Mouse (Mus musculus) limb, embryonic 12.5 days (tissue): ENCODE results near the gene Proz. TPM values are rescaled to one million over a fixed set of nuclear protein-coding genes. Genes with fewer than 3 reads are reported as not detected.
"Not testable (repeated sequence)": the region's sequence is repeated elsewhere in the genome, so short reads cannot be mapped to it uniquely, and the experiment has no call there.

Experiments used
- ATAC-seq: fragments of 200-750 bp; cut with Nextera tagmentation; 2 replicates; pipeline ENCODE4 v1.8.0; 2017; ENCODE audit warnings: low read depth, moderate TSS enrichment; ENCODE audit not compliant: insufficient number of reproducible peaks, insufficient read depth, low FRiP score, low TSS enrichment
- H3K27ac ChIP-seq: fragments of 300-500 bp; sonication (generic); 2 replicates; pipeline ENCODE4 v1.5.1; 2016; ENCODE audit warnings: mild to moderate bottlenecking, moderate library complexity
- H3K27me3 ChIP-seq: fragments of 300-500 bp; sonication (generic); 2 replicates; pipeline ENCODE4 v1.6.1; 2016; ENCODE audit warnings: mild to moderate bottlenecking, moderate library complexity
- H3K36me3 ChIP-seq: fragments of 300-500 bp; sonication (generic); 2 replicates; pipeline ENCODE4 v1.6.1; 2016; ENCODE audit warnings: mild to moderate bottlenecking, moderate library complexity
- H3K4me1 ChIP-seq: fragments of 300-500 bp; sonication (generic); replicated peaks from 2 replicates; pipeline ENCODE4 v1.6.1; 2016
- H3K4me2 ChIP-seq: fragments of 300-500 bp; sonication (generic); 2 replicates; pipeline ENCODE4 v1.6.1; 2016; ENCODE audit warnings: mild to moderate bottlenecking, moderate library complexity
- H3K4me3 ChIP-seq: fragments of 300-500 bp; sonication (generic); replicated peaks from 2 replicates; pipeline ENCODE4 v1.5.1; 2016; ENCODE audit warnings: mild to moderate bottlenecking
- H3K9ac ChIP-seq: fragments of 300-500 bp; sonication (generic); replicated peaks from 2 replicates; pipeline ENCODE4 v1.6.1; 2016; ENCODE audit warnings: mild to moderate bottlenecking, moderate library complexity
- H3K9me3 ChIP-seq: fragments of 300-500 bp; sonication (generic); 2 replicates; pipeline ENCODE4 v1.6.1; 2016; ENCODE audit warnings: mild to moderate bottlenecking, moderate library complexity
- WGBS: fragments of 180-500 bp; shearing (Covaris S2); methylation state at CpG from one replicate; pipeline ENCODE4 v1.1.7; 2016; 5-methylcytosine and 5-hydroxymethylcytosine counted together
- polyA plus RNA-seq: library from polyadenylated mRNA; unstranded; fragments of >200 nt; fragmentation: Nextera tagmentation; extraction: Ambion mirVana; gene quantifications from 2 replicates; pipeline ENCODE4 v1.2.1, GENCODE M21; 2016

Gene Proz
- polyA plus RNA-seq, 1 experiment from 2014 or later = 0.10 TPM

DNA sequence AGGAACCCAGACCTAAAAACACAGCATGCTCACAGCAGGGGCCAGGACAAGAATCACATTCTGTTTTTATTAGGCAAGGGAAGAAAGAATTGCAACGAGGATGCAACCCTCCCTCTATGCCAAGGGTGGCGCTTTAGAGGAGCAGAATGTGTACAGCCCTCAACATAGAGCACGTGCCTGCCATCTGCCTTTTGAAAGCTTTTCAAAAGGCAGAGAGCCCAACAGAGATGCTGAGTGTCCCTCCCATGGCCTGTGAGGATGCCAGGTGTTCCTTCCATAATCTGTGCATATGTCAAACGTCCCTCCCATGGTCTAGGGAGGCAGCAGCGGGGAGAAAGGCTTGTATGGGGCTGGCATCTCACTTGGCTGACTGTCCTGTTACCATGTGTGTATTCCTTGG lies 13.1 kb upstream of the Proz start:
- Histone ChIP-seq H3K9ac (no peak overlapping the region), H3K4me1 (no peaks in the 10 kb centered on the region), H3K27me3 (no peaks in the 10 kb centered on the region), H3K27ac (no peak overlapping the region), H3K4me3 (no peak overlapping the region), H3K4me2 (no peak overlapping the region), H3K9me3 (no peaks in the 10 kb centered on the region), H3K36me3 (no peaks in the 10 kb centered on the region)
- WGBS = 60% methylated on average over 5 of the region's 5 CpGs
- ATAC-seq = no peak

DNA sequence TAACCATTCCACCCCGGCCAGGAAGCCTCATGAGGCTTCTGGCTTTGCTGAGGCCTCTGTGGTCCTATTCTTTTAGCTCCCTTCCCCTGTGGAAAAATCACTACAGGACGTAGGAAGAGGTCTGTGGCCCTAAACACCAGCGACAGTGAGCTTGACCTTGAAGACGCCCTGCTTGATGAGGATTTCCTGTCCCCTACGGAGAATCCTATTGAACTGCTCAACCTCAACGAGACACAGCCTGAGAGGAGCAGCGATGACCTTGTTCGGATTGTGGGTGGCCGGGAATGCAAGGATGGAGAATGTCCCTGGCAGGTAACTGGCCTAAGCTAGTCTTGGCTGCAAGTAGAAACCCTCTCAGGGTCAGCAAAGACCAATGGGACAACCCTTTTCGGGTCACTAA lies 10.2 kb upstream of the Proz start:
- Histone ChIP-seq H3K27ac (no peak overlapping the region), H3K27me3 (no peaks in the 10 kb centered on the region), H3K4me3 (no peak overlapping the region), H3K9ac (no peak overlapping the region), H3K4me1 (no peaks in the 10 kb centered on the region), H3K36me3 (no peaks in the 10 kb centered on the region), H3K4me2 (no peak overlapping the region), H3K9me3 (no peaks in the 10 kb centered on the region)
- ATAC-seq = no peak
- WGBS = 84% methylated on average over 10 of the region's 10 CpGs

DNA sequence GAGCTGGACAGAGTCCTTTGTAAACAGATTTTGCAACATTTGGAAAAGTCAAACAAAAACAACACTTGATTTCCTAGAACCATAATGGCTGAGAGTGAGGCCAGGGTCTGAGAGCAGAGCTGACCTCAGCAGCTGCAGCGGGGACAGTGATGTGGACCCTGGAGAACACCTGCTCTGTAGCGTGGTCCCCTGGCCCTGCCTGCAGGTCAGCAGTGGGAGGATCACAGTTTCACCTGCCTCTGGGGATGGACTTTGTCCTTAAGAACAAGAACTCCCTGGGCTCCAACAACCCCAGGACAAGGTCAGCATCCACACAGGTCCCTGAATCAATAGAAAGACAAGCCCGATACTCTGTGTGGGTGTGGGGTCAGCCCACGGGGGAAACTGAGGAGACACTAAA lies 3.4 kb upstream of the Proz start:
- Histone ChIP-seq H3K36me3 (no peaks in the 10 kb centered on the region), H3K9ac (no peak overlapping the region), H3K27me3 (no peaks in the 10 kb centered on the region), H3K4me1 (no peaks in the 10 kb centered on the region), H3K9me3 (no peaks in the 10 kb centered on the region), H3K27ac (no peak overlapping the region), H3K4me3 (no peak overlapping the region), H3K4me2 (no peak overlapping the region)
- no peak for ATAC-seq
- 86% methylated on average over 4 of the region's 4 CpGs for WGBS

DNA sequence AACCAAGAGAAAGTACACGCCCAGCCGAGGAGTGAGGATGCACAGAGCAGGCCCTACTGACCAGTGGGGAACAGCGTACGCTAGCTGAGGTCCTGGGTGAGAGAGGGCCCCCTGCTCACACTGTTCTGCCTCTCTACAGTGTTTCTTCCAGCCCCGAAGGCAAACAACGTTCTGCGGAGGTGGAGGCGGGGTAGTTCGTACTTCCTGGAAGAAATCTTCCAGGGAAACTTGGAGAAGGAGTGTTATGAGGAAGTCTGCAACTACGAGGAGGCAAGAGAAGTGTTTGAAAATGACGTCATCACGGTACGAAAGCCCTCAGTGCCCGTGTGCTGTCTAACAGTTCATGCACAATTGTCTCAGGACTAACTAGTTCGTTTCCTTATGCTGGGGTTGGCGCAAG lies 2.4 kb downstream of the Proz start:
- Histone ChIP-seq H3K4me1 (no peaks in the 10 kb centered on the region), H3K36me3 (no peaks in the 10 kb centered on the region), H3K27ac (no peak overlapping the region), H3K4me3 (no peak overlapping the region), H3K9me3 (no peaks in the 10 kb centered on the region), H3K27me3 (no peaks in the 10 kb centered on the region), H3K4me2 (no peak overlapping the region), H3K9ac (no peak overlapping the region)
- 78% methylated on average over 16 of the region's 16 CpGs for WGBS
- no peak for ATAC-seq

DNA sequence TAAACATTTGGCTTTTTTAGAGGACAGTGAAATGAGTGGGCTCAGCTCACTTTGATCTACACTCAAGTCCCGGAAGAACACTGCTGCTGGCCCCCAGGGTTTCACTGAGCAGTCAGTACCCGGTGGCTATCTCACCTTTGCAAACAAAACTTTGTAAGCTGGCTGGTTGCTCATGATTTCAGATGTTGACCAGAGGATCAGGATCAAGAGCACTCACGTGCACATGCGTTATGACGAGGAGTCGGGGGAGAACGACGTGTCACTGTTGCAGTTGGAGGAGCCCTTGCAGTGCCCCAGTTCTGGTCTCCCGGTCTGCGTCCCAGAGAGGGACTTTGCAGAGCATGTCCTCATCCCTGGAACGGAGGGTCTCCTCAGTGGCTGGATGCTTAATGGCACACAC lies 12.5 kb downstream of the Proz start:
- H3K27ac ChIP-seq = no peak overlapping the region
- H3K36me3 ChIP-seq = peaks cover 57% of the 10 kb centered on the region
- H3K4me1 ChIP-seq = no peaks in the 10 kb centered on the region
- no peak for ATAC-seq
- 89% methylated on average over 11 of the region's 11 CpGs for WGBS
- H3K27me3 ChIP-seq = no peaks in the 10 kb centered on the region
- H3K4me2 ChIP-seq = no peak overlapping the region
- H3K4me3 ChIP-seq = no peak overlapping the region
- no peak overlapping the region for H3K9ac ChIP-seq
- H3K9me3 ChIP-seq = no peaks in the 10 kb centered on the region

DNA sequence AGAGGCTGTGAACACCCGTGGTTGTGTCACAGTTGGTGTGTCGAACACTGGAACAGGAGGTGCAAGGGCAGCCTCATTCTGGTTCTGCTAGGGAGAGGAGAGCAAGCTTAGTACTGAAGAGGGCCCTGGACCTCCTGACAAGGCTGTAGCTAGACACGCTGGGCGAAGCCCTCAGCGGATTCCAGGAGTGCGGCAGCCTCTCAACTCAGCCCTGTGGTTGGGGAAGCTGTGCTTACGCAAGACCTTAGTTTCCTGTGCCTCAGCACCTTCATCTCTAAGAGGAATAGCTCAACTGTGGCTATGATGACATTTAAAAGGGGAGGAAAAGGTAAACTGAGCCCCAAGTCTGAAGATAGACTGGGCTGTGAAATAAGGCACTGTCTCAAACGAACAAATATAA lies 14.3 kb downstream of the Proz start:
- no peaks in the 10 kb centered on the region for H3K4me1 ChIP-seq
- H3K4me3 ChIP-seq = no peak overlapping the region
- H3K4me2 ChIP-seq = no peak overlapping the region
- no peak for ATAC-seq
- H3K27ac ChIP-seq = no peak overlapping the region
- no peaks in the 10 kb centered on the region for H3K27me3 ChIP-seq
- H3K9me3 ChIP-seq = no peaks in the 10 kb centered on the region
- WGBS = 95% methylated on average over 8 of the region's 8 CpGs
- peaks cover 75% of the 10 kb centered on the region for H3K36me3 ChIP-seq
- no peak overlapping the region for H3K9ac ChIP-seq

DNA sequence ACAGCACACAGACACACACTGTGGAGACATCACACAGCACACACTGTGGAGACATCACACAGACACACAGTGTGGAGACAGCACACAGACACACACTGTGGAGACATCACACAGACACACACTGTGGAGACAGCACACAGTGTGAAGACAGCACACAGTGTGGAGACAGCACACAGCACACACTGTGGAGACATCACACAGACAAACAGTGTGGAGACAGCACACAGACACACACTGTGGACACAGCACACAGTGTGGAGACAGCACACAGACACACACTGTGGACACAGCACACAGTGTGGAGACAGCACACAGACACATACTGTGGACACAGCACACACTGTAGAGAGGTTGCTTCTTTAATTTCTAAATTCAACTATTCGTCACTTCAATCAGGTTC lies 14.9 kb downstream of the Proz start:
- not testable (repeated sequence) for ATAC-seq, H3K9me3 ChIP-seq, H3K4me2 ChIP-seq, H3K27me3 ChIP-seq, H3K27ac ChIP-seq, H3K4me3 ChIP-seq, H3K4me1 ChIP-seq, H3K9ac ChIP-seq
- 95% methylated on average over 1 of the region's 1 CpGs for WGBS
- peaks cover 81% of the 10 kb centered on the region for H3K36me3 ChIP-seq

DNA sequence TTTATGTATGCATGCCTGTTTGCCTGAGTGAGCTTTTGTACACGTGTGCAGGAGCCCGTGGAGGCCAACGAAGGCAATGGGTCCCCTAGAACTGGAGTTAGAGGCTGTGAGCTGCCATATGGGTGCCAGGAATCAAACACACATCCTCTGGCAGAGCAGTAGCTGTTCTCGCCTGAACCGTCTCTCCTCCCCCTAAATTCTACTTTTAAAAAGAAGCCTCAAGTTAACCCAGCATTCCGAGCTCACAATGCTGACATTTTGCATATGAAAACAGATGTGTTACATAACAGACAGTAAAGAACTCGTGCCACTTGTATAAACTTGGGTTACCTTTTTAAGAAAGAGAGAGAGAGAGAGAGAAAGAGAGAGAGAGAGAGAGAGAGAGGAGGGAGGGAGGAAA lies 16.8 kb downstream of the Proz start:
- Histone ChIP-seq H3K4me2 (no peak overlapping the region), H3K4me3 (no peak overlapping the region), H3K9me3 (no peaks in the 10 kb centered on the region), H3K9ac (no peak overlapping the region), H3K27me3 (no peaks in the 10 kb centered on the region), H3K27ac (no peak overlapping the region), H3K36me3 (peaks cover 99% of the 10 kb centered on the region), H3K4me1 (no peaks in the 10 kb centered on the region)
- WGBS = 87% methylated on average over 7 of the region's 7 CpGs
- no peak for ATAC-seq

DNA sequence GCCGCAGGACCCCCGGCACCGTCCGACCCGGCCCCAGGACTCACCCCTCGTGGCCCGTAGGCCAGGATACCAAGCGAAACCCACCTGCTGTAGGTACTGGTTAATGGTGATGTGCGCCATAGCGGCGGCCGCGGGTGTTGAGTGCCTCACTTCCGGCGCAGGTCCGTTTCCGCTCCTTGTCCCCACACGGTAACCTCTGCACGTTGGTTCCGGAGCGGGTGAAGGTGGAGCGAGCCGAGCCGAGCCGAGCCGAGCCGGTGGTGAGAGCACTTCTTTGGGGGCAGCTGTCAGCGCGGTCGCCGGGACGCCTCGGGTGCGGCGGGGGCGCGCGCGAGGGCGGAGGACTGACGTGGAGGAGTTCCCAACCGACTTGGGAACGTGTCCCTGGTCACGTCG lies 44.0 kb downstream of the Proz start:
- Histone ChIP-seq H3K27me3 (no peaks in the 10 kb centered on the region), H3K9ac (peak overlapping the region; percentile 84), H3K27ac (peak overlapping the region; percentile 86), H3K9me3 (no peaks in the 10 kb centered on the region), H3K4me3 (peak overlapping the region; percentile 96), H3K36me3 (peaks cover 31% of the 10 kb centered on the region), H3K4me2 (peak overlapping the region; percentile 93), H3K4me1 (peaks cover 18% of the 10 kb centered on the region)
- under 1% methylated on average over 45 of the region's 45 CpGs for WGBS
- ATAC-seq = peak; percentile 73

DNA sequence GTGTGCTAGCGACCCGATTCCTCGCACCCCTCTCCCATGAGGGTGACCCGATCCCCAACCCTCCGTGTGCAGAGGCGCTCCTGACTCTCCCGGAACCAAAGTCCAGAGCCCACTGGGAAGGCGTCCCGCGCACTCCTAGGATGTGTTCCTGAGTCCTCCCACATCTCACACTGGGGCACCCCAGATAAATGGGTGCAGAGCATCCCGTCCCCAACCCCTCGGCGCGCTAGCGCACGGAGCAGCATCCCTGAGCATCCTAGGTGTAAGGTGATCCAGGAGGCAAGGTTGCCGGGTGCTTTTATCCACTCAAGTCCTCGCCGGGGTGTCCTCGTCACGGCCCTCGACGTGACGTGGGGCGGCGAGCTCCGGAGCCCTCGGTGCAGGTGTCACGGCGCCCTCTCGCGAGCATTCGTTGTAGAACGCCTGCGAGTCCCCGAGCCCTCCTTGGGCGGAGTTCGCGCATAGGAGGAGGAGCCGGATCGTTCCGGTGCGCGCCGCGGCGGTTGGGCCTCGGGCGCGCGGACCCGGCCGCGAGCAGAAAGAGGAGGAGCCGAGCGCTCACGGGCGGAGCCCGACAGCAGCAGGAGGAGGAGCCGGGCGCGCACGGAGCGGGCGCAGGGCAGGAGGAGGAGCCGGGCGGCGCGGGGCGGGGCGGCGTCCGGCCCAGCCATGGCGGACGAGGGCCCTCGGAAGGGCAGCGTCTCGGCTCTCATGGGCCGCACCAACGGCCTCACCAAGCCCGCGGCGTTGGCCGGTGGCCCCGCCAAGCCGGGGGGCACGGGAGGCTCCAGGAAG lies 44.6 kb downstream of the Proz start, which contains the start of the genes Pcid2 and Cul4a:
Gene Pcid2 (minus strand): TSS at position 373 of the 795 bp plus-strand sequence.
Gene Cul4a (plus strand): TSS at position 535 of the 795 bp plus-strand sequence.
- Histone ChIP-seq H3K9me3 (no peaks in the 10 kb centered on the region), H3K4me3 (peak within 1 kb of the TSS; percentile 96), H3K9ac (peak within 1 kb of the TSS; percentile 94), H3K36me3 (peaks cover 25% of the 10 kb centered on the region), H3K27ac (peak within 1 kb of the TSS; percentile 86), H3K4me2 (peak within 1 kb of the TSS; percentile 97), H3K27me3 (no peaks in the 10 kb centered on the region), H3K4me1 (peaks cover 18% of the 10 kb centered on the region)
- peak; percentile 90 for ATAC-seq
- under 1% methylated on average over 87 of the region's 87 CpGs for WGBS

DNA sequence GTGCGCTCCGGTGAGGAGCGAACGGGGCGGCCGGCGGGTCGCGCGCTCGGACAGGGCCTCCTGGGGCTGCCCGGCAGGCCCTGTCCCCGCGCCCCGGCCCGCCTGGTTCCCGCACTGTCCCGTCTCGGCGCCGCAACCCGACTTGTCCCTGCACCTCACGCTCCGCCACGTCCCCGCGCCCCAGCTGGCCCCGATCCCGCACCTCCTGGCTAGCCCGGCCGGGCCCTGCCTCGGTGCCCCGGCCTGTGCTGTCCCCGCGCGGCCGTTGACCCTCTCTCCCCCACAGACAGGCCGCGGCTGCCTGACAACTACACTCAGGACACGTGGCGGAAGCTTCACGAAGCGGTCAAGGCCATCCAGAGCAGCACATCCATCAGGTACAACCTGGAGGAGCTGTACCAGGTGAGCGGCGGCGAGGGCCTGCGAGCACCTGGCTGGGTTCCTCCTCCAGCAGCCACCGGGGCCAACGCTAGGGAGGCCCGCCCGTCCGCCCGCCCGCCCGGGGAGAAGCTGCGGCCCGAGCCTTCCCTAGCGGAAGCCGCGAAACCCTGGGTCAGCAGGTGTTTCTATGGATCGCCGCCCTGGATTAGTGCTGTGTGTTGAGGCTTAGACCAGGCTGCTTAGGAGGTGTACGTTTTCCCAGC lies 45.3 kb downstream of the Proz start:
- peak overlapping the region; percentile 82 for H3K27ac ChIP-seq
- peak overlapping the region; percentile 94 for H3K9ac ChIP-seq
- peaks cover 23% of the 10 kb centered on the region for H3K36me3 ChIP-seq
- H3K4me2 ChIP-seq = peak overlapping the region; percentile 97
- H3K4me3 ChIP-seq = peak overlapping the region; percentile 96
- no peaks in the 10 kb centered on the region for H3K27me3 ChIP-seq
- under 1% methylated on average over 63 of the region's 63 CpGs for WGBS
- H3K9me3 ChIP-seq = no peaks in the 10 kb centered on the region
- ATAC-seq = peak; percentile 70
- peaks cover 18% of the 10 kb centered on the region for H3K4me1 ChIP-seq
